ENCODE assay signal across 26 mouse cellular contexts in the genomic region with DNA sequence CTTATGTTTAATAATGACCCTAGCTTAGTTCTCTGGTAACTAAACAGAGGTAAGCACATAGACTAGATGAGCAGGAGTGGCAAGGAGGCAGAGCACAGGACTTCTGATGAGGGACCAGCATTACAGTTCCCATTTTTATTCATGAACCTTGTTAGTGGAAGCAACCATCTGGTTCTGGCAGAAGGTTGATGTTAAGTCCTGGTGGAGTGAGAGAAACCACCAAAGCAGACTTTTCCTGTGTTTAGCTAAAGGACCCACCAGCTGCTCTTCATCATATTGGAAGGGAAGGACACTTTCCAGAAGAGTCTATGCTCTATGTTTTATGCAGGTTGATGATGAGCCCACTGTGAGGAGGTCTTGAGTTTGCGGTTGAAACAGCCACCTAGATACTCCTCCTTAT.
A peak's percentile ranks its signal among the peaks of the same experiment; 100 is the strongest.
DNase-seq lines count a peak whose midpoint lies in the region; ATAC-seq and TF ChIP-seq lines count a peak whose summit lies in the region.
"Had no signal": no experiment of that assay in that cellular context is flagged by ENCODE, and none has a peak within 500 bp of the region (broad histone marks: within the 10 kb centered on the region; RNA-seq: fewer than 3 reads in every experiment).

No protein-coding gene starts in this region.

- no peak overlapping the region for H3K4me3 ChIP-seq in forebrain, embryonic 14.5 days (ENCODE audit: low read depth, low read length)
- no peak overlapping the region for H3K4me3 ChIP-seq in forebrain, embryonic 16.5 days (replicated peaks; ENCODE audit: low read length)
- H3K4me3 ChIP-seq in thymus, adult 2 months (ENCODE audit: control insufficient read depth, insufficient read depth, low read length): no peak overlapping the region
- H3K4me3 ChIP-seq: forebrain, embryonic 10.5 days; forebrain, embryonic 15.5 days; heart, adult 2 months; heart, embryonic 10.5 days; heart, embryonic 13.5 days had no signal

- H3K36me3 ChIP-seq in forebrain, embryonic 14.5 days (ENCODE audit: control insufficient read depth, insufficient read depth, low read length): no peaks in the 10 kb centered on the region
- no peaks in the 10 kb centered on the region for H3K36me3 ChIP-seq in forebrain, embryonic 16.5 days (ENCODE audit: control insufficient read depth, insufficient read depth)
- no peaks in the 10 kb centered on the region for H3K36me3 ChIP-seq in thymus, adult 2 months (ENCODE audit: control insufficient read depth, insufficient read depth, low read length)
- H3K36me3 ChIP-seq: forebrain, embryonic 10.5 days; forebrain, embryonic 15.5 days; heart, embryonic 10.5 days; heart, embryonic 13.5 days had no signal

- ATAC-seq in forebrain, embryonic 14.5 days: no peak
- ATAC-seq in forebrain, embryonic 16.5 days: no peak
- ATAC-seq: activated CD4-positive, CD25-positive, alpha-beta regulatory T cell, adult 4 months; forebrain, embryonic 15.5 days; hindbrain, postnatal 0 days; inflammation-experienced regulatory T-cells, adult 6 months had no signal

- no peaks in the 10 kb centered on the region for H3K4me1 ChIP-seq in forebrain, embryonic 14.5 days (ENCODE audit: control insufficient read depth, insufficient read depth, low read length)
- H3K4me1 ChIP-seq in forebrain, embryonic 16.5 days (replicated peaks; ENCODE audit: control insufficient read depth, insufficient read depth, low read length): no peaks in the 10 kb centered on the region
- H3K4me1 ChIP-seq in thymus, adult 2 months (replicated peaks; ENCODE audit: control insufficient read depth, insufficient read depth, low read length): no peaks in the 10 kb centered on the region
- H3K4me1 ChIP-seq: forebrain, embryonic 10.5 days; forebrain, embryonic 15.5 days; heart, embryonic 10.5 days; heart, embryonic 13.5 days had no signal

- H3K9me3 ChIP-seq in forebrain, embryonic 14.5 days (replicated peaks; ENCODE audit: control insufficient read depth, low read length): no peaks in the 10 kb centered on the region
- no peaks in the 10 kb centered on the region for H3K9me3 ChIP-seq in forebrain, embryonic 16.5 days (ENCODE audit: control insufficient read depth, low read length)
- H3K9me3 ChIP-seq: forebrain, embryonic 10.5 days; forebrain, embryonic 15.5 days; heart, embryonic 10.5 days; heart, embryonic 13.5 days had no signal

- peak; percentile 8 for DNase-seq in forebrain, embryonic 14.5 days (ENCODE audit: low spot score)
- DNase-seq in layer of hippocampus, adult 11-12 months (ENCODE audit: low spot score): peak; percentile 25
- no peak for DNase-seq in layer of hippocampus, postnatal 10 days (ENCODE audit: low spot score in 2 of 2)
- peak; percentile 6 for DNase-seq in right cerebral cortex, adult 18-20 months
- no peak for DNase-seq in right cerebral cortex, postnatal 4 days
- DNase-seq in c-Kit-positive CD71-positive TER-119-positive erythroid progenitor cells, embryonic 14.5 days (ENCODE audit: low spot score): no peak
- no peak for DNase-seq in thymus, adult 2 months
- DNase-seq: adrenal gland, postnatal 10 days; adrenal gland, postnatal 36 days; cerebellum, adult 18-20 months; cerebellum, adult 9-10 months; cerebellum, postnatal 14 days; gastrocnemius, postnatal 10 days; gastrocnemius, postnatal 36 days; heart, adult 2 months; heart, postnatal 14 days; heart, postnatal 4 days had no signal

- TF ChIP-seq CTCF in thymus, adult 2 months (IDR thresholded peaks at IDR 0.05; ENCODE audit: borderline replicate concordance, control insufficient read depth, extremely low read depth, insufficient read depth, low read length, poor library complexity): no peak

- H3K27ac ChIP-seq in forebrain, embryonic 14.5 days (ENCODE audit: low read depth, low read length): no peak overlapping the region
- no peak overlapping the region for H3K27ac ChIP-seq in forebrain, embryonic 16.5 days (ENCODE audit: low read length)
- H3K27ac ChIP-seq in thymus, adult 2 months (ENCODE audit: control insufficient read depth, insufficient read depth, low read length): no peak overlapping the region
- H3K27ac ChIP-seq: forebrain, embryonic 10.5 days; forebrain, embryonic 15.5 days; heart, adult 2 months; heart, embryonic 10.5 days; heart, embryonic 13.5 days; hindbrain, embryonic 14.5 days; hindbrain, postnatal 0 days had no signal

- 88% methylated on average over 1 of the region's 1 CpGs for WGBS in forebrain, embryonic 14.5 days
- 76% methylated on average over 1 of the region's 1 CpGs for WGBS in forebrain, embryonic 16.5 days
- WGBS in thymus, adult 2 months: 95% methylated on average over 1 of the region's 1 CpGs

- no peaks in the 10 kb centered on the region for H3K27me3 ChIP-seq in forebrain, embryonic 14.5 days (replicated peaks; ENCODE audit: control insufficient read depth, insufficient read depth, low read length)
- H3K27me3 ChIP-seq in forebrain, embryonic 16.5 days (replicated peaks; ENCODE audit: control insufficient read depth, insufficient read depth, low read length): no peaks in the 10 kb centered on the region
- no peaks in the 10 kb centered on the region for H3K27me3 ChIP-seq in thymus, adult 2 months (ENCODE audit: control insufficient read depth, insufficient read depth, low read length)
- H3K27me3 ChIP-seq: forebrain, embryonic 15.5 days; heart, embryonic 13.5 days had no signal

- no peak overlapping the region for H3K9ac ChIP-seq in forebrain, embryonic 14.5 days (ENCODE audit: low read length)
- no peak overlapping the region for H3K9ac ChIP-seq in forebrain, embryonic 16.5 days (replicated peaks; ENCODE audit: low read depth, low read length)
- H3K9ac ChIP-seq: forebrain, embryonic 15.5 days; heart, embryonic 13.5 days; hindbrain, embryonic 14.5 days had no signal

- no peak for TF ChIP-seq POLR2A in thymus, adult 2 months (IDR thresholded peaks at IDR 0.05; ENCODE audit: control insufficient read depth, extremely low read depth, insufficient read depth, low read length, poor library complexity)

- no peak overlapping the region for H3K4me2 ChIP-seq in forebrain, embryonic 14.5 days (ENCODE audit: low read length)
- H3K4me2 ChIP-seq in forebrain, embryonic 16.5 days (ENCODE audit: low read length): no peak overlapping the region
- H3K4me2 ChIP-seq: forebrain, embryonic 15.5 days; heart, embryonic 13.5 days; hindbrain, embryonic 14.5 days had no signal

Comparison
In these comparisons a context has a peak if more than half of its experiments do, and no peak if none do; other contexts are left out.
1. DNase-seq: peak in forebrain, embryonic 14.5 days (single experiment), layer of hippocampus, adult 11-12 months (single experiment) and right cerebral cortex, adult 18-20 months (single experiment); none in layer of hippocampus, postnatal 10 days (0 of 2), right cerebral cortex, postnatal 4 days (single experiment), c-Kit-positive CD71-positive TER-119-positive erythroid progenitor cells, embryonic 14.5 days (single experiment) and thymus, adult 2 months (single experiment).